In the genomic region with DNA sequence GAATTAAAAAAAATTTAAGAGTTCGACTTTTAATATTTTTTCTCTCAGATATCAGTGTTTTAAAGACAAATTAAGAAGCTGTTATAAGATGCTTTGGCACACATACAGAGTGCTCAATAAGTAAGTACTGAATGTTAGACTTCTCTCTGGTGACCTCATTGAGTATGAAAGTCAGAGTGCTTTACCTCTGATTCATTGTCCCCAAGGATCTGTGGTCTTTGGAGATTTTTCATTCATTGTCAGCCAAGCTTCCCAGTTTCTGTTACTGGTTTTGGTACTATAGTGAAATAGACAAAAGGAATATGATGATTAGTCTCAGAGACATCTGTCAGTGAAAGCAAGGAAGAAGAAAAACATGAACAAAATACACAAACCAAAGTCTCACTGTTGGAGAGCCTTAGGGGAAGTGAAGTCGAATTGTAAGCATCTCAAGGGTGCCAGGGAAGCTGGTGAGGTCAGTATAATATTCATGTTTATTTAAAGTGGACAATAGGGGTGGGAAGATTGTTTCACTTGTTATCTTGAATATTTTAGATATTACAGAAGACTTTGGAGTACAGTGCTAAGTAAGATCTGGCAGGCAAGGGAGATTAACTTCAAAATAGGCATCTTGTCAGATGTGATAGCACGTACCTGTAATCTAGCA, we compare ENCODE assay signal across 27 mouse cellular contexts. TPM values are rescaled to one million over a fixed set of nuclear protein-coding genes. Genes with fewer than 3 reads are reported as not detected.
DNase-seq lines count a peak whose midpoint lies in the region; ATAC-seq and TF ChIP-seq lines count a peak whose summit lies in the region.
"Had no signal": no experiment of that assay in that cellular context is flagged by ENCODE, and none has a peak within 500 bp of the region (broad histone marks: within the 10 kb centered on the region; RNA-seq: fewer than 3 reads in every experiment).

No protein-coding gene starts in this region.

- in situ Hi-C loops in Patski (cut with MboI; ENCODE audit: low pct_unique_long_range_greater_than_20kb) = no loop called here

- POLR2A ChIA-PET in Patski (lab: Charles Lee) = interaction anchor here (1.2 kb wide), 1 partner anchor 10 kb away, joined by 4 read pairs; no protein-coding TSS in a partner anchor

- CTCF ChIA-PET in Patski (lab: Charles Lee) = interaction anchor here (1.0 to 1.7 kb wide), 2 partner anchors 10 to 26 kb away, joined by 3 to 6 read pairs; no protein-coding TSS in a partner anchor

- peak; percentile 29 for DNase-seq in gastrocnemius, adult 18-20 months (ENCODE audit: low spot score)
- DNase-seq in gastrocnemius, adult 8-10 months (ENCODE audit: low spot score in 2 of 2) = no peak
- peak; percentile 43 for DNase-seq in lung, postnatal 25 days (ENCODE audit: low spot score)
- DNase-seq in lung, postnatal 4 days = no peak
- no peak for DNase-seq in Patski (ENCODE audit: low read depth, low spot score)
- no peak for DNase-seq in frontal cortex, postnatal 10 days (ENCODE audit: low spot score in 2 of 2)
- DNase-seq in MN1 (ENCODE audit: low spot score) = no peak
- DNase-seq: adrenal gland, adult 2 months; cerebellum, adult 18-20 months; cerebellum, postnatal 14 days; gastrocnemius, adult 2 months; kidney, adult 9 months; kidney, postnatal 10 days; layer of hippocampus, postnatal 36 days; left cerebral cortex, postnatal 4 days; liver, postnatal 0 days; right cerebral cortex, adult 18-20 months; spleen, adult 18-20 months; thymus, postnatal 14 days had no signal

- peak; percentile 35 for ATAC-seq in Patski
- ATAC-seq in megakaryocyte progenitor cell, adult 5-6 weeks (replicated peaks; ENCODE audit: poor library complexity) = no peak
- ATAC-seq: CD4-positive, CD25-positive, alpha-beta regulatory T cell, adult 4 months; forebrain, embryonic 14.5 days; intestine, postnatal 0 days; liver, embryonic 12.5 days; liver, postnatal 0 days; midbrain, embryonic 13.5 days had no signal

- no peaks in the 10 kb centered on the region for H3K27me3 ChIP-seq in Patski
- H3K27me3 ChIP-seq: embryonic facial prominence, embryonic 15.5 days; liver, embryonic 12.5 days; midbrain, embryonic 13.5 days; neural tube, embryonic 15.5 days had no signal

- TF ChIP-seq CTCF in Patski (IDR thresholded peaks at IDR 0.05) = no peak

RNA-seq across cellular contexts. Expression of a gene that starts 11.8 kb away (rescaled TPM):
- total RNA-seq in gastrocnemius, adult 18-20 months (2021) = 10 to 100 TPM; 37.7 to 47.2 TPM
- total RNA-seq in gastrocnemius, adult 8-10 months (2022) = 10 to 100 TPM; 40.9 to 48.0 (median 42.9) TPM
- polyA plus RNA-seq in Patski (2021) = 23.9 TPM
- 7.0 and 13.5 TPM in 2 replicates for total RNA-seq in megakaryocyte progenitor cell, adult 5-6 weeks (2015)
- 11.1 and 18.0 TPM in 2 replicates for total RNA-seq in megakaryocyte progenitor cell, adult 5-6 weeks (2017)

RNA-seq across cellular contexts. Expression of a gene that starts 53.6 kb away (rescaled TPM):
- total RNA-seq in gastrocnemius, adult 18-20 months (2021) = 10 to 100 TPM; 25.2 to 29.7 TPM
- total RNA-seq in gastrocnemius, adult 8-10 months (2022) = 10 to 100 TPM; 21.9 to 33.2 (median 30.4) TPM
- polyA plus RNA-seq in Patski (2021) = 33.4 TPM
- total RNA-seq in megakaryocyte progenitor cell, adult 5-6 weeks (2015) = 38.2 and 42.5 TPM in 2 replicates
- total RNA-seq in megakaryocyte progenitor cell, adult 5-6 weeks (2017) = 47.6 and 48.6 TPM in 2 replicates

Comparison
In these comparisons a context has a peak if more than half of its experiments do, and no peak if none do; other contexts are left out.
1. DNase-seq: peak in gastrocnemius, adult 18-20 months (single experiment) and lung, postnatal 25 days (single experiment); none in gastrocnemius, adult 8-10 months (0 of 2), lung, postnatal 4 days (0 of 2), Patski (single experiment), frontal cortex, postnatal 10 days (0 of 2) and MN1 (single experiment).